Mouse (Mus musculus) kidney, adult 2 months (tissue): ENCODE results near the gene Dydc2.

Experiments used
- CTCF ChIP-seq: fragments of 200-500 bp; conservative IDR thresholded peaks from 2 replicates; pipeline ENCODE4 v1.5.1; 2011; ENCODE audit warnings: low read depth, mild to moderate bottlenecking, control low read depth, low read length, moderate library complexity, mixed read lengths; ENCODE audit not compliant: insufficient read depth, insufficient read length
- POLR2A ChIP-seq: fragments of 200-500 bp; IDR thresholded peaks from one replicate; pipeline ENCODE4 v1.6.1; 2011; ENCODE audit warnings: low read depth, low read length, control low read depth

DNA sequence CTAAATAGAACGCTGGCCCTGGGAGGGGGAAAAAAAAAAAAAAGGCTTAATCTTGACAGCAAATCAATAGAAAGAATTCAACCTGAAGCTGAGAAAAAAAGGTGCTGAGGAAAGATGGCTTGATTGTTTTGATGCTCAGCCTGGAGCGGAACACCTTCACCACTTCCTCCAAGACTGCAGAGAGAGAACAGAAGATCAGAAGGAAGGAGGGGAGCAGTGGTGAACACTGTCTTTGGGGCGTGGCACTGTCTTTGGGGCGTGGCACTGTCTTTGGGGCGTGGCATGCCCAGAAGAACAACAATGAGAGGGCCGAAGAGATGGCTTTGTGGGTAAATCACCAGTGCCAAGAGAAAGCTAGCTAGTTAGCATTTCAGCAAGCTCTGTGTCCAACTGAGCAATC lies 18.5 kb downstream of the Dydc2 start:
- TF ChIP-seq POLR2A: no peak
- TF ChIP-seq CTCF: no peak
